Mouse (Mus musculus): ENCODE measurements at regions not wholly inside any gene's neighbourhood (a gene's known extent, or its start where the extent isn't known, plus 50 kb on each side); places are given as distances from the start of the nearest gene placed in this dataset.

DNA sequence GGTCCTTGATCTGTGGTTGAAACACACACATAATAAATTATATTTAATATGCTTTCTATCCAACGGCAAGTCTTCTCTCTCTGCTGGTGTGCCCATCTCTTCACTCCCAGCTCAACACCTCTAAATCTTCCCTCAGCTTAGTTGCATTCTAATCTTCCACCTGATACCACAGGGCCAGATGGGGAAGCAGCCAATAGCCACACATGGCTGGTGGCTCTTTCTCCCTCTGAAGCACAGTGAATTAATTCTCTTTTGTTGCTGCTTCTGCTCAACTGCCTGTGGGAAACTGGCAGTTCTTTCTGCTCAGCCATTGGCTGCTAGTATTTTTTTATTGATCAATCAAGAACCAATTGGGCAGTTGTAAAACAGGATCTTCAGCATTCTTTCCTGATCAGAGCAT is 750.0 kb downstream of the Serpinb8 start:
- H3K9me3 ChIP-seq: no peaks in the 10 kb centered on the region
- no peak overlapping the region for H3K27ac ChIP-seq (replicated peaks)
- no peaks in the 10 kb centered on the region for H3K27me3 ChIP-seq (replicated peaks)
- H3K4me3 ChIP-seq: no peak overlapping the region
- ATAC-seq (ENCODE audit: extremely low read depth, insufficient number of reproducible peaks, low FRiP score, low TSS enrichment): no peak
- H3K4me1 ChIP-seq: no peaks in the 10 kb centered on the region
- 86% methylated on average over 1 of the region's 1 CpGs for WGBS
- no peak overlapping the region for H3K9ac ChIP-seq
- H3K4me2 ChIP-seq: no peak overlapping the region
- H3K36me3 ChIP-seq: no peaks in the 10 kb centered on the region

DNA sequence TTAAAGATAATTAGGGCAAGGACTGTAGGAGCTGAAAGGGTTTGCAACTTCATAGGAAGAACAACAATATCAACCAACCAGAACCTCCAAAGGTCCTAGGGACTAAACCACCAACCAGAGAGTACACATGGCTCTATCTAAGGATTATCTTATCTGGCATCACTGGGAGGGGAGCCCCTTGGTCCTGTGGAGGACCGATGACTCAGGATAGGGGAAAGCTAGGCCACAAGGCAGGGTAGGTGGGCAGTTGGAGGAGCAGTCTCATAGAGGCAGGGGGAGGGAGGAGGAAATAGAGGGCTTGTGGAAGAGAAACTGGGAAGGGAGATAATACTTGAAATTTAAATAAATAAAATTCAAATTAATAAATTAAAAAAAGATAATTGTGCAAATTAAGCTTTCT is 751.5 kb downstream of the Serpinb8 start:
- Histone ChIP-seq H3K9me3 (no peaks in the 10 kb centered on the region), H3K4me2 (no peak overlapping the region), H3K36me3 (no peaks in the 10 kb centered on the region), H3K4me3 (no peak overlapping the region), H3K9ac (no peak overlapping the region), H3K27me3 (replicated peaks) (no peaks in the 10 kb centered on the region), H3K27ac (replicated peaks) (no peak overlapping the region), H3K4me1 (no peaks in the 10 kb centered on the region)
- ATAC-seq (ENCODE audit: extremely low read depth, insufficient number of reproducible peaks, low FRiP score, low TSS enrichment): no peak
- WGBS: 40% methylated on average over 1 of the region's 1 CpGs

DNA sequence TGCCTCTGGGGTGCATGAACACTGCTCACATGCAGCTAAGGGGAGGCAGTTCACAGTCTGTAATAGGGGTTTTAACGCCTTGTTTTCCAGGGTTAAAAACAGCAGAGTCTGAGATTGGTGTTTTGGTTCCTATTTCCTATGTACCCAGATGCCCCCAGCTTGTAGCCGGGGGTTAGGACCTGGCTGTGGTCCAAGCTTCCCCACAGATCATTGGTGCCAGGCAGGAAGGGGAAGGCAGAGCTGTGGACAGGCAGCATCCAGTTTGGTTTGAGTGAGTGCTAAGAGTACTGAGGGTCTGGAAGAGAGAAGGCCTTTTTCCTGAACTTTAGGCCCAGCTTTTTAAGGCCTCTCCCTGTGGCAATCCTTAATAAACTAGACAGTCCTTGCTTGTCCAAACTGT is 774.0 kb downstream of the Serpinb8 start:
- Histone ChIP-seq H3K36me3 (no peaks in the 10 kb centered on the region), H3K4me1 (no peaks in the 10 kb centered on the region), H3K4me3 (no peak overlapping the region), H3K9me3 (no peaks in the 10 kb centered on the region), H3K27me3 (replicated peaks) (no peaks in the 10 kb centered on the region), H3K4me2 (no peak overlapping the region), H3K9ac (no peak overlapping the region), H3K27ac (replicated peaks) (no peak overlapping the region)
- 42% methylated on average over 2 of the region's 2 CpGs for WGBS
- no peak for ATAC-seq (ENCODE audit: extremely low read depth, insufficient number of reproducible peaks, low FRiP score, low TSS enrichment)

GRCm38 (mm10) chr1:108369904-108370600 is 780.2 kb downstream of the Serpinb8 start:
- Histone ChIP-seq H3K4me2 (no peak overlapping the region), H3K4me1 (no peaks in the 10 kb centered on the region), H3K27ac (replicated peaks) (no peak overlapping the region), H3K36me3 (no peaks in the 10 kb centered on the region), H3K9me3 (no peaks in the 10 kb centered on the region), H3K27me3 (replicated peaks) (no peaks in the 10 kb centered on the region), H3K9ac (no peak overlapping the region), H3K4me3 (no peak overlapping the region)
- ATAC-seq (ENCODE audit: extremely low read depth, insufficient number of reproducible peaks, low FRiP score, low TSS enrichment): no peak
- 71% methylated on average over 3 of the region's 3 CpGs for WGBS

DNA sequence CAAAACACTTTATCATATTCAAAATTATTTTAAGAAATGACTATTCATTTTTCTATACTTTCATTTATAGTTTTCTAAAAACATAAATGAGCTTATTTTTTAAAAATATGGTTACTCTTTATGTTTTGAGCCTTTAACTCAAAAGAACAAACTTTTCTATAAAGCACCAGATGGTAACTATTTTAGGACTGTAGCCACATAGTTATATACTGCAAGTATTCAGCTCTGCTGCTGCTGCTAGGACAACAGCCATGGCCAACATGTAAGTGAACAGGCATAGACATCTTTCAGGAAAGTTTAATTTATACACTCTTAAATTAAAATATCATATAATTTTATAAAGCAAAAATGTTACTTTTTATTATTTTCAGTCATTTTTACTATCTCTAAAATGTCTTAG is 800.1 kb downstream of the Serpinb8 start:
- Histone ChIP-seq H3K9ac (no peak overlapping the region), H3K36me3 (no peaks in the 10 kb centered on the region), H3K4me3 (no peak overlapping the region), H3K27me3 (replicated peaks) (no peaks in the 10 kb centered on the region), H3K4me1 (no peaks in the 10 kb centered on the region), H3K27ac (replicated peaks) (no peak overlapping the region), H3K4me2 (no peak overlapping the region), H3K9me3 (no peaks in the 10 kb centered on the region)
- no peak for ATAC-seq (ENCODE audit: extremely low read depth, insufficient number of reproducible peaks, low FRiP score, low TSS enrichment)

DNA sequence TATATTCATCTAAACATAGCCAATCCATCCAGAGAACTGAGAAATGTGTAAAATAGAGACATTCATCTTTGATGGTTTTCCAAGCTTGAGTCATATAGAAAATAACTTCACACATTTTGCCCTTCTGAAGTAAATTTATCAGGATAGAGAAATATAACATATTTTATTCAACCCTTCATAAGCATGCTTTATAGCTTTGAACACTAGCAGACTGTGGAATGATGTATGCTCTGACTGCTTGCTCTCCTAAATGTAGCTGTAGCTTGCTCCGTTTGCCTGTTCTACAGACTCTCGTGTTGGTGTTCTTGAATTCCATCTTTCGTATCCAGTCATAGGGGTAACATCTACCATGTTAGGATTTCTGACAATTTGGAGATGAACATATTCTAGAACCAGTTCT is 800.7 kb downstream of the Serpinb8 start:
- no peak overlapping the region for H3K4me3 ChIP-seq
- H3K9me3 ChIP-seq: no peaks in the 10 kb centered on the region
- no peaks in the 10 kb centered on the region for H3K36me3 ChIP-seq
- 80% methylated on average over 3 of the region's 3 CpGs for WGBS
- H3K4me2 ChIP-seq: no peak overlapping the region
- H3K27me3 ChIP-seq (replicated peaks): no peaks in the 10 kb centered on the region
- no peaks in the 10 kb centered on the region for H3K4me1 ChIP-seq
- H3K27ac ChIP-seq (replicated peaks): no peak overlapping the region
- no peak for ATAC-seq (ENCODE audit: extremely low read depth, insufficient number of reproducible peaks, low FRiP score, low TSS enrichment)
- H3K9ac ChIP-seq: no peak overlapping the region

- Histone ChIP-seq H3K36me3 (no peaks in the 10 kb centered on the region), H3K4me2 (no peak overlapping the region), H3K4me3 (no peak overlapping the region), H3K27ac (replicated peaks) (no peak overlapping the region), H3K27me3 (replicated peaks) (no peaks in the 10 kb centered on the region), H3K9ac (no peak overlapping the region), H3K9me3 (no peaks in the 10 kb centered on the region), H3K4me1 (no peaks in the 10 kb centered on the region)
- ATAC-seq (ENCODE audit: extremely low read depth, insufficient number of reproducible peaks, low FRiP score, low TSS enrichment): no peak
Measured at GRCm38 (mm10) chr1:108439845-108440244, 850.0 kb downstream of the Serpinb8 start.

- Histone ChIP-seq H3K27ac (replicated peaks) (no peak overlapping the region), H3K4me2 (no peak overlapping the region), H3K9me3 (no peaks in the 10 kb centered on the region), H3K4me3 (no peak overlapping the region), H3K36me3 (no peaks in the 10 kb centered on the region), H3K27me3 (replicated peaks) (no peaks in the 10 kb centered on the region), H3K9ac (no peak overlapping the region), H3K4me1 (no peaks in the 10 kb centered on the region)
- no peak for ATAC-seq (ENCODE audit: extremely low read depth, insufficient number of reproducible peaks, low FRiP score, low TSS enrichment)
Measured at GRCm38 (mm10) chr1:108452776-108453175, 863.0 kb downstream of the Serpinb8 start.

- H3K4me2 ChIP-seq: no peak overlapping the region
- 72% methylated on average over 2 of the region's 2 CpGs for WGBS
- no peak overlapping the region for H3K4me3 ChIP-seq
- H3K9me3 ChIP-seq: no peaks in the 10 kb centered on the region
- H3K9ac ChIP-seq: no peak overlapping the region
- no peak overlapping the region for H3K27ac ChIP-seq (replicated peaks)
- no peaks in the 10 kb centered on the region for H3K27me3 ChIP-seq (replicated peaks)
- H3K4me1 ChIP-seq: no peaks in the 10 kb centered on the region
- H3K36me3 ChIP-seq: no peaks in the 10 kb centered on the region
- no peak for ATAC-seq (ENCODE audit: extremely low read depth, insufficient number of reproducible peaks, low FRiP score, low TSS enrichment)
Measured at GRCm38 (mm10) chr1:108472031-108472430, 882.2 kb downstream of the Serpinb8 start.

GRCm38 (mm10) chr1:108498854-108499253 is 909.0 kb downstream of the Serpinb8 start:
- no peaks in the 10 kb centered on the region for H3K36me3 ChIP-seq
- no peak overlapping the region for H3K9ac ChIP-seq
- 46% methylated on average over 1 of the region's 1 CpGs for WGBS
- H3K27ac ChIP-seq (replicated peaks): no peak overlapping the region
- no peaks in the 10 kb centered on the region for H3K9me3 ChIP-seq
- no peaks in the 10 kb centered on the region for H3K4me1 ChIP-seq
- no peaks in the 10 kb centered on the region for H3K27me3 ChIP-seq (replicated peaks)
- no peak for ATAC-seq (ENCODE audit: extremely low read depth, insufficient number of reproducible peaks, low FRiP score, low TSS enrichment)
- H3K4me2 ChIP-seq: no peak overlapping the region
- H3K4me3 ChIP-seq: no peak overlapping the region

GRCm38 (mm10) chr1:108527424-108527823 is 937.6 kb downstream of the Serpinb8 start:
- WGBS: 66% methylated on average over 2 of the region's 2 CpGs
- Histone ChIP-seq H3K4me1 (no peaks in the 10 kb centered on the region), H3K27ac (replicated peaks) (no peak overlapping the region), H3K4me3 (no peak overlapping the region), H3K9me3 (no peaks in the 10 kb centered on the region), H3K27me3 (replicated peaks) (no peaks in the 10 kb centered on the region), H3K4me2 (no peak overlapping the region), H3K36me3 (no peaks in the 10 kb centered on the region), H3K9ac (no peak overlapping the region)
- no peak for ATAC-seq (ENCODE audit: extremely low read depth, insufficient number of reproducible peaks, low FRiP score, low TSS enrichment)

- no peaks in the 10 kb centered on the region for H3K4me1 ChIP-seq
- H3K4me3 ChIP-seq: no peak overlapping the region
- no peak overlapping the region for H3K4me2 ChIP-seq
- no peak overlapping the region for H3K9ac ChIP-seq
- WGBS: 69% methylated on average over 11 of the region's 11 CpGs
- H3K36me3 ChIP-seq: no peaks in the 10 kb centered on the region
- no peaks in the 10 kb centered on the region for H3K27me3 ChIP-seq (replicated peaks)
- H3K27ac ChIP-seq (replicated peaks): no peak overlapping the region
- ATAC-seq (ENCODE audit: extremely low read depth, insufficient number of reproducible peaks, low FRiP score, low TSS enrichment): no peak
- no peaks in the 10 kb centered on the region for H3K9me3 ChIP-seq
Measured at GRCm38 (mm10) chr1:108538238-108538637, 948.4 kb downstream of the Serpinb8 start.
